11 mouse cellular contexts compared by ENCODE assay signal in the genomic region with DNA sequence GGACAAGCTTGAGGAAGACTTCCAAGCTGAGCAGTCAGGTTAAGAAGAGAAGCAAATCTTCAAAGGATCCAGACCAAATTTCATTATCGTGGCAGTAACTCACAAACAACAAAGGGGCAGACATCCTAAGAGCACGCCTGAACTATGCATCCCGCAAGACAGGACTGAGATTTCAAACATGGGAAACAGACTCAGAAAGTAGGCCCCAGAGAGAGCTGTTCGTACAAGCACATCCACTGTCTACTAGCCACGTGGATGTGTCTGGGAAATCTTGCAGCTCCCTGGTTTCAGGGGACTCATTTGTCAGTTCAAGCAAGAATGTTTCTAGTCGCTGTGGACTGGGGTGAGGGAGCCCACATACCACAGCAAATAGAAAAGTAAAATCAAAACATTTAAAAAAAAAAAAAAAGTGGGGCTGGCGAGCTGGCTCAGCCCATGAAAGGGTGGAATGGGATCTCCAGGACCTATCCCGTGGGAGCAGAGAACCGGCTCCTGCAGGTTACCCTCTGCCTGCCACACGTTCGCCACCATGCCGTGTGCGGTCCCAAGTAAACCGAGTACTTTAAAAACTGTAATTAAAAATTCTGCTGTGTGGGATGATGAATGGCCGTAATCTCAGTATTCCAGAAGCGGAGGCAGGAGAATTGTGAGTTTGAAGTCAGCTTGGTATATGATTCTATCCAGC. TPM values are rescaled to one million over a fixed set of nuclear protein-coding genes. Genes with fewer than 3 reads are reported as not detected.
DNase-seq lines count a peak whose midpoint lies in the region; ATAC-seq lines count a peak whose summit lies in the region.
"Had no signal": no experiment of that assay in that cellular context is flagged by ENCODE, and none has a peak within 500 bp of the region (broad histone marks: within the 10 kb centered on the region; RNA-seq: fewer than 3 reads in every experiment).

No protein-coding gene starts in this region.

- H3K27ac ChIP-seq in heart, embryonic 13.5 days (replicated peaks): peak overlapping the region; percentile 85
- H3K27ac ChIP-seq in embryonic facial prominence, embryonic 10.5 days (replicated peaks): peak overlapping the region; percentile 49
- peak overlapping the region; percentile 85 for H3K27ac ChIP-seq in hindbrain, embryonic 14.5 days
- peak overlapping the region; percentile 79 for H3K27ac ChIP-seq in midbrain, embryonic 13.5 days

- peaks cover 42% of the 10 kb centered on the region for H3K4me1 ChIP-seq in heart, embryonic 13.5 days
- H3K4me1 ChIP-seq in embryonic facial prominence, embryonic 10.5 days: peaks cover 30% of the 10 kb centered on the region
- H3K4me1 ChIP-seq in hindbrain, embryonic 14.5 days (replicated peaks; ENCODE audit: control insufficient read depth, insufficient read depth, low read length): peaks cover 19% of the 10 kb centered on the region
- H3K4me1 ChIP-seq in midbrain, embryonic 13.5 days (replicated peaks): peaks cover 30% of the 10 kb centered on the region

- H3K36me3 ChIP-seq in heart, embryonic 13.5 days: no peaks in the 10 kb centered on the region
- no peaks in the 10 kb centered on the region for H3K36me3 ChIP-seq in embryonic facial prominence, embryonic 10.5 days (replicated peaks)
- H3K36me3 ChIP-seq in hindbrain, embryonic 14.5 days (replicated peaks; ENCODE audit: control insufficient read depth, insufficient read depth): 0 out of 2 replicates have a peak, but pooled peaks cover 4% of the 10 kb centered on the region
- peaks cover 6% of the 10 kb centered on the region; the same call in 1 of the 2 replicates for H3K36me3 ChIP-seq in midbrain, embryonic 13.5 days

- no peaks in the 10 kb centered on the region for H3K9me3 ChIP-seq in heart, embryonic 13.5 days
- no peaks in the 10 kb centered on the region for H3K9me3 ChIP-seq in embryonic facial prominence, embryonic 10.5 days
- H3K9me3 ChIP-seq in hindbrain, embryonic 14.5 days (ENCODE audit: control insufficient read depth, low read length): no peaks in the 10 kb centered on the region
- H3K9me3 ChIP-seq in midbrain, embryonic 13.5 days: no peaks in the 10 kb centered on the region

- no peak for DNase-seq in heart, postnatal 4 days
- DNase-seq in embryonic facial prominence, embryonic 10.5 days (ENCODE audit: low spot score): no peak
- no peak for DNase-seq in hindbrain, embryonic 14.5 days (ENCODE audit: low spot score)
- no peak for DNase-seq in cerebellum, postnatal 36 days
- no peak for DNase-seq in gastrocnemius, postnatal 4 days (ENCODE audit: low spot score in 2 of 2)
- DNase-seq: gastrocnemius, postnatal 25 days; lung, adult 2 months had no signal

- WGBS in heart, embryonic 13.5 days: 60% methylated on average over 16 of the region's 16 CpGs
- 69% methylated on average over 16 of the region's 16 CpGs for WGBS in embryonic facial prominence, embryonic 10.5 days
- WGBS in hindbrain, embryonic 14.5 days: 45% methylated on average over 16 of the region's 16 CpGs
- WGBS in midbrain, embryonic 13.5 days: 60% methylated on average over 16 of the region's 16 CpGs

- peak overlapping the region; percentile 61 for H3K9ac ChIP-seq in heart, embryonic 13.5 days
- H3K9ac ChIP-seq in hindbrain, embryonic 14.5 days: peak overlapping the region; percentile 39
- no peak overlapping the region for H3K9ac ChIP-seq in midbrain, embryonic 13.5 days (replicated peaks)

- peak overlapping the region; percentile 49 for H3K4me2 ChIP-seq in heart, embryonic 13.5 days
- peak overlapping the region; percentile 23; the same call in 1 of the 2 replicates for H3K4me2 ChIP-seq in hindbrain, embryonic 14.5 days (replicated peaks)
- H3K4me2 ChIP-seq in midbrain, embryonic 13.5 days (replicated peaks): peak overlapping the region; percentile 17

- no peak overlapping the region for H3K4me3 ChIP-seq in heart, embryonic 13.5 days
- no peak overlapping the region for H3K4me3 ChIP-seq in embryonic facial prominence, embryonic 10.5 days
- no peak overlapping the region for H3K4me3 ChIP-seq in hindbrain, embryonic 14.5 days (replicated peaks; ENCODE audit: low read length)
- H3K4me3 ChIP-seq in midbrain, embryonic 13.5 days (replicated peaks): no peak overlapping the region

- no peaks in the 10 kb centered on the region for H3K27me3 ChIP-seq in heart, embryonic 13.5 days (replicated peaks)
- H3K27me3 ChIP-seq in embryonic facial prominence, embryonic 10.5 days (replicated peaks; ENCODE audit: low read depth, poor library complexity, severe bottlenecking): 0 out of 2 replicates have a peak, but pooled peaks cover 11% of the 10 kb centered on the region
- no peaks in the 10 kb centered on the region for H3K27me3 ChIP-seq in hindbrain, embryonic 14.5 days (ENCODE audit: control insufficient read depth, insufficient read depth, low read length)
- H3K27me3 ChIP-seq in midbrain, embryonic 13.5 days: peaks cover 10% of the 10 kb centered on the region; the same call in 1 of the 2 replicates

- no peak for ATAC-seq in heart, embryonic 13.5 days (ENCODE audit: extremely low read depth, insufficient number of reproducible peaks, low FRiP score, low TSS enrichment)
- ATAC-seq in hindbrain, embryonic 14.5 days (ENCODE audit: low FRiP score): peak; percentile 29; the same call in 1 of the 2 replicates
- peak; percentile 61 for ATAC-seq in midbrain, embryonic 13.5 days
- ATAC-seq in frontal cortex, adult (ENCODE audit: low TSS enrichment): no peak
- ATAC-seq: activated CD4-positive, CD25-positive, alpha-beta regulatory T cell, adult 4 months had no signal

RNA-seq across cellular contexts. Expression of a gene that starts 11.1 kb away (rescaled TPM):
- polyA plus RNA-seq in heart, embryonic 13.5 days (2015; fragmentation: Nextera tagmentation; extraction: Ambion mirVana): 41.2 and 41.3 TPM in 2 replicates
- 1 to 10 TPM; 6.3 to 7.6 TPM for total RNA-seq in heart, postnatal 4 days (2021)
- polyA plus RNA-seq in embryonic facial prominence, embryonic 10.5 days (2016; fragmentation: Nextera tagmentation; extraction: Ambion mirVana): 24.1 and 29.5 TPM in 2 replicates
- 69.5 and 74.3 TPM in 2 replicates for polyA plus RNA-seq in hindbrain, embryonic 14.5 days (2014; fragmentation: Nextera tagmentation; extraction: Ambion mirVana)
- polyA plus RNA-seq in midbrain, embryonic 13.5 days (2015; fragmentation: Nextera tagmentation; extraction: Ambion mirVana): 55.2 and 61.4 TPM in 2 replicates
- 10 to 100 TPM in 1 of 2 experiments, 1 to 10 TPM in 1; 9.7 to 10.5 TPM for total RNA-seq in gastrocnemius, postnatal 4 days (2021)

RNA-seq across cellular contexts. Expression of a gene that starts 53.7 kb away (rescaled TPM):
- 33.4 and 41.6 TPM in 2 replicates for polyA plus RNA-seq in heart, embryonic 13.5 days (2015; fragmentation: Nextera tagmentation; extraction: Ambion mirVana)
- total RNA-seq in heart, postnatal 4 days (2021): 10 to 100 TPM; 30.3 to 34.3 TPM
- polyA plus RNA-seq in embryonic facial prominence, embryonic 10.5 days (2016; fragmentation: Nextera tagmentation; extraction: Ambion mirVana): 19.8 and 23.8 TPM in 2 replicates
- polyA plus RNA-seq in hindbrain, embryonic 14.5 days (2014; fragmentation: Nextera tagmentation; extraction: Ambion mirVana): 49.7 and 53.8 TPM in 2 replicates
- polyA plus RNA-seq in midbrain, embryonic 13.5 days (2015; fragmentation: Nextera tagmentation; extraction: Ambion mirVana): 31.4 and 33.5 TPM in 2 replicates
- total RNA-seq in gastrocnemius, postnatal 4 days (2021): 10 to 100 TPM; 46.6 to 51.5 TPM

Comparison
In these comparisons a context has a peak if more than half of its experiments do, and no peak if none do; other contexts are left out.
1. ATAC-seq: peak in hindbrain, embryonic 14.5 days (single experiment) and midbrain, embryonic 13.5 days (single experiment); none in heart, embryonic 13.5 days (single experiment) and frontal cortex, adult (single experiment).
2. Peak in every context shown above with its lines, with median percentiles within 50 percentile points of each other: H3K27ac ChIP-seq and H3K4me2 ChIP-seq.